Mouse (Mus musculus): Measurements from ENCODE around the gene Srr.

DNA sequence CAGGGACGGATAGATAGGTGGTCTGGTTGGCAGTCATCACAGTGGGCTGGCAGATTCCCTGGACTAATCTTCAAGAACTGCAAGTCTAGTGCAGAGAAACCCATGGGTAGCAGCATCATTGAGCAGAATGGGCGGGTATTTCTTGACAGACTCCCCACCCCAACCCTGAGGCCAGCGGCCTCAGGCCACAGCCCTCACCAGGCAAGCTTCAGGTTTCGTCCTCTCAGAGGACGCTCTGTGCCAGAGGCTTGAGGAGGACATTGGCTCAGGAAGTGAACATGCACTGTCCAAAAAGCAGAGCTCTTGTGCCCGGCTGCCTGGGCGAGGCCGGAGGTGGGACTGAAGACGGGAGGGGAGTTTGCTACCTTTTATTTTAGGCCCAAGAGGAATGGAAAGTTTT lies 61.3 kb downstream of the Srr start:
- no peak for TF ChIP-seq CTCF (IDR thresholded peaks at IDR 0.05 in 2 of 3, conservative IDR thresholded peaks at IDR 0.05 in 1 of 3; ENCODE audit: control insufficient read depth in 1 of 3, insufficient read depth in 1 of 3, low read depth in 2 of 3, low read length in 3 of 3, poor library complexity in 1 of 3, severe bottlenecking in 1 of 3)
- TF ChIP-seq EP300 (IDR thresholded peaks at IDR 0.05; ENCODE audit: low read depth in 1 of 2, low read length in 2 of 2): no peak
- TF ChIP-seq MYB (IDR thresholded peaks at IDR 0.05; ENCODE audit: low read depth, low read length): no peak
- no peak for TF ChIP-seq ZNF384 (IDR thresholded peaks at IDR 0.05; ENCODE audit: low read depth, low read length)
- no peak for TF ChIP-seq POLR2A (IDR thresholded peaks at IDR 0.05; ENCODE audit: control insufficient read depth in 1 of 2, insufficient read depth in 1 of 2, low read depth in 1 of 2, low read length in 2 of 2, poor library complexity in 1 of 2)
- TF ChIP-seq GATA1 (IDR thresholded peaks at IDR 0.05; ENCODE audit: low read depth, low read length): no peak
- TF ChIP-seq MEF2A (IDR thresholded peaks at IDR 0.05; ENCODE audit: extremely low read depth, insufficient replicate concordance, low read depth, low read length, poor library complexity, severe bottlenecking): no peak
